Mouse (Mus musculus) neural tube, embryonic 15.5 days (tissue): Measurements from ENCODE around the gene Phactr3. TPM values are rescaled to one million over a fixed set of nuclear protein-coding genes. Genes with fewer than 3 reads are reported as not detected.

Experiments used
- ATAC-seq: fragments of 200-750 bp; cut with Nextera tagmentation; 2 replicates; pipeline ENCODE4 v1.8.0; 2017; ENCODE audit warnings: mild to moderate bottlenecking, moderate TSS enrichment, moderate library complexity; ENCODE audit not compliant: low FRiP score
- H3K27ac ChIP-seq: fragments of 300-500 bp; sonication (generic); replicated peaks from 2 replicates; pipeline ENCODE4 v1.5.1; 2015; ENCODE audit warnings: mild to moderate bottlenecking, inconsistent platforms
- H3K27me3 ChIP-seq: fragments of 300-500 bp; sonication (generic); replicated peaks from 2 replicates; pipeline ENCODE4 v1.6.1; 2015; ENCODE audit warnings: inconsistent platforms
- H3K36me3 ChIP-seq: fragments of 300-500 bp; sonication (generic); 2 replicates; pipeline ENCODE4 v1.6.1; 2015; ENCODE audit warnings: inconsistent platforms
- H3K4me1 ChIP-seq: fragments of 300-500 bp; sonication (generic); 2 replicates; pipeline ENCODE4 v1.6.1; 2015; ENCODE audit warnings: inconsistent platforms
- H3K4me2 ChIP-seq: fragments of 300-500 bp; sonication (generic); 2 replicates; pipeline ENCODE4 v1.6.1; 2015; ENCODE audit warnings: inconsistent platforms, mild to moderate bottlenecking, moderate library complexity
- H3K4me3 ChIP-seq: fragments of 300-500 bp; sonication (generic); replicated peaks from 2 replicates; pipeline ENCODE4 v1.5.1; 2015; ENCODE audit warnings: mild to moderate bottlenecking, inconsistent platforms
- H3K9ac ChIP-seq: fragments of 300-500 bp; sonication (generic); replicated peaks from 2 replicates; pipeline ENCODE4 v1.6.1; 2015; ENCODE audit warnings: mild to moderate bottlenecking, inconsistent platforms
- H3K9me3 ChIP-seq: fragments of 300-500 bp; sonication (generic); replicated peaks from 2 replicates; pipeline ENCODE4 v1.6.1; 2016; ENCODE audit warnings: inconsistent platforms
- WGBS: fragments of 180-500 bp; shearing (Covaris S2); methylation state at CpG from one replicate; pipeline ENCODE4 v1.1.7; 2015; ENCODE audit warnings: mixed read lengths; 5-methylcytosine and 5-hydroxymethylcytosine counted together
- polyA plus RNA-seq: library from polyadenylated mRNA; unstranded; fragments of >200 nt; fragmentation: Nextera tagmentation; extraction: Ambion mirVana; gene quantifications from 2 replicates; pipeline ENCODE4 v1.2.1, GENCODE M21; 2015

Gene Phactr3
- polyA plus RNA-seq, 1 experiment from 2014 or later, result 57.2 TPM

GRCm38 (mm10) chr2:178342597-178342996 is 223.8 kb downstream of the Phactr3 start:
- no peak overlapping the region for H3K4me2 ChIP-seq
- no peak overlapping the region for H3K4me3 ChIP-seq
- no peaks in the 10 kb centered on the region for H3K27me3 ChIP-seq
- H3K9me3 ChIP-seq, result no peaks in the 10 kb centered on the region
- WGBS, result 62% methylated on average over 4 of the region's 4 CpGs
- no peak for ATAC-seq
- H3K4me1 ChIP-seq, result no peaks in the 10 kb centered on the region
- H3K9ac ChIP-seq, result no peak overlapping the region
- no peaks in the 10 kb centered on the region for H3K36me3 ChIP-seq
- no peak overlapping the region for H3K27ac ChIP-seq

Other genes starting within 250 kb of the Phactr3 start
- gene Gm14327, start 221.9 kb upstream of the Phactr3 start, polyA plus RNA-seq, result 1.0 and 2.7 TPM in 2 replicates
- 0.60 TPM in 1 of 2 replicates, not detected in the other for gene Zfp972, start 193.4 kb upstream of the Phactr3 start, polyA plus RNA-seq
- 14.0 and 14.1 TPM in 2 replicates for gene Gm14326, start 161.7 kb upstream of the Phactr3 start, polyA plus RNA-seq
- gene Zfp971, start 95.7 kb upstream of the Phactr3 start, polyA plus RNA-seq, result 11.4 and 11.7 TPM in 2 replicates
- gene Zfp931, start 40.5 kb upstream of the Phactr3 start, polyA plus RNA-seq, result 17.0 and 18.4 TPM in 2 replicates